Mouse (Mus musculus): ENCODE data around the gene Hivep2. TPM values are rescaled to one million over a fixed set of nuclear protein-coding genes. Genes with fewer than 3 reads are reported as not detected.

The Hivep2 gene
- polyA plus RNA-seq, 1 experiment = 6.3 TPM

DNA sequence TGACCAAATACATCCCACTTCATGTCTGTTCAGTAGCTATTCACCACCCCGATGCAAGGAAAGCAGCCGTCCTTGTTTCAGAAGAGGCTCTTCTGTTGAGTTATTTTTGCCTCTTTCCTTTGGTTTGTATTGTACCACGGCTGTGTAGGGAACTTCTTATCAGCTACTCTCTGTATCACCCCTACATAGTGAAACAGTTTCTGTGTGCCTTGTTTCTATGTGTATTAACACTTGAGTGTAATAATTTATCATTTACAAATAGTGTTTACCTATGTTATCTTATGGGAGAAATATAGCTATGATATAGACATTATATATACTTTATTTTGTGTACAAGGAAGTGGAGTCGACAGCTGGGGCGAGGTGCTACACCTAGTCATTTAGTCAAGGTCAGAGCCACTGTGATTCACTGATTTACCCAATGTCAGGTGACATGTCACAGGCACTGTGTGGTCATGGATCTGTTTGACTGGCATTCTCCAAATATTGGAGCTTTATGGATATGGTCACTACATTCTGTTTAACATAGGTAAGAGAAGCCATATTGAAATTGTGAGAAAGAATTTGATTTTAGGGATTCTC is 104.7 kb downstream of the Hivep2 start:
- TF ChIP-seq CTCF (IDR thresholded peaks at IDR 0.05; ENCODE audit: control insufficient read depth, insufficient read depth, low read length) (no peak), POLR2A (IDR thresholded peaks at IDR 0.05; ENCODE audit: borderline replicate concordance, control insufficient read depth, low read depth, low read length) (no peak)
- no peak overlapping the region for H3K27ac ChIP-seq (ENCODE audit: control insufficient read depth, insufficient read depth, low read depth, low read length, poor library complexity)
- no peak overlapping the region for H3K4me3 ChIP-seq (replicated peaks; ENCODE audit: control insufficient read depth, low read depth, low read length)
- 75% methylated on average over 5 of the region's 5 CpGs for WGBS
- H3K4me1 ChIP-seq (ENCODE audit: control insufficient read depth, insufficient read depth, low read length) = no peaks in the 10 kb centered on the region

DNA sequence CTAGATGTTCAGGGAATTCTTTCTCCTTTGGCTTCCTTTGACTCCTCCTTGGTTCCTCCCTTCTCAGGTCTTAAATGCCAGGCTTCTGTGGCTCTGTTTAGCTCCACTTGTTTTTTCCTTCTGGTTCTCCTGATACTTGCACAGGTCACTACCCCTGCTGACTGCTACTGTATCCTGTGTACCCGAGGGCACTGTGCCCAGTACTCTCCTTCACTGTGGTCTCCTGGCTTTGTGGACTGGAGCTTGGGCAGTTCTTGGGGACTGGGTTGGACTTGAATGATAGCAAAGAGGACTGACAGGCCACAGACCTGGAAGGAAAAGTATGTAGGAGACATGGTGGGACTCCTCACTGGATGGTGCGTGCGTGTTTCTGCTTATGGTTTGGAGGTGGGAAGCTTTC is 106.6 kb downstream of the Hivep2 start:
- no peak overlapping the region for H3K4me3 ChIP-seq (replicated peaks; ENCODE audit: control insufficient read depth, low read depth, low read length)
- TF ChIP-seq POLR2A (IDR thresholded peaks at IDR 0.05; ENCODE audit: borderline replicate concordance, control insufficient read depth, low read depth, low read length) (no peak), CTCF (IDR thresholded peaks at IDR 0.05; ENCODE audit: control insufficient read depth, insufficient read depth, low read length) (no peak)
- WGBS = 74% methylated on average over 3 of the region's 3 CpGs
- H3K27ac ChIP-seq (ENCODE audit: control insufficient read depth, insufficient read depth, low read depth, low read length, poor library complexity) = no peak overlapping the region
- no peaks in the 10 kb centered on the region for H3K4me1 ChIP-seq (ENCODE audit: control insufficient read depth, insufficient read depth, low read length)

DNA sequence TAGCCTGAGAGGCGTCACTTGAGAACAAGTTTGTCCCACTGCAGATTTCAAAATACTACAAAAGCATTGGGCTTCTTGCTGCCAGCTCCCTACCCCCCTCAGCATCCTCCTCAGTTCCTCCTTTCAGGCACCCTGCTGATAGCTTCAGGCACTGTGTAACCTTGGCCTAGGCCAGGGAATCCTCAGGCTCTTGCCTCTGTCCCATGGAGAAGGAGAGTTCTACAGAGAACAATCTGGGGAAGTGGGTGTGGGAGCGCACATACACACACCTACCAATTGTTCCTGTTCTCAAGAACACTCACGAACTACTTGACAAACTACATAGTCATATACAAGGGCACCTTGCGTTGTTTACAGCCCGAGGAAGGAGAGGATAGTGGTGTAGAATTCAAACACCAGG is 109.9 kb downstream of the Hivep2 start:
- no peak overlapping the region for H3K4me3 ChIP-seq (replicated peaks; ENCODE audit: control insufficient read depth, low read depth, low read length)
- no peaks in the 10 kb centered on the region for H3K4me1 ChIP-seq (ENCODE audit: control insufficient read depth, insufficient read depth, low read length)
- no peak overlapping the region for H3K27ac ChIP-seq (ENCODE audit: control insufficient read depth, insufficient read depth, low read depth, low read length, poor library complexity)
- TF ChIP-seq POLR2A (IDR thresholded peaks at IDR 0.05; ENCODE audit: borderline replicate concordance, control insufficient read depth, low read depth, low read length) = no peak
- no peak for TF ChIP-seq CTCF (IDR thresholded peaks at IDR 0.05; ENCODE audit: control insufficient read depth, insufficient read depth, low read length)
- 79% methylated on average over 5 of the region's 5 CpGs for WGBS

DNA sequence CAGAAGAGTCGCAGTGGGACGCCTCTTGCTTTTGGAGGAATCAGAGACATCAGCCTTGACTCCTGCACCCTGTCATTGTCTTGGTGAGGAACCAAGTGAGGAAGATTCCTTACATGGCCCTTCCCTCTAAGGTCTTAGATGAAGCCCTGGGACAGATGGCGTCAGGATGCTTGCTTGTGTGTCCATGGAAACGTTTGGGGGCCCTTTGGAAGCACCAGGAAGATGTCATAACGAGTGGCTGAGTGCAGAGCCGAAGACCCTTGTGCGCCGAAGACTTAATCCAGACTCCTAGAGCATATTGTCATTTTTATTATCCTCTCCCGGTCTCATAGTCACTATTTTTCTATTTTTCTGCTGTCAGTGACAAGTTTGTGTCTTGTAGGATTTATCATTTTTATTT is 111.0 kb downstream of the Hivep2 start:
- Histone ChIP-seq H3K4me1 (ENCODE audit: control insufficient read depth, insufficient read depth, low read length) (no peaks in the 10 kb centered on the region), H3K27ac (ENCODE audit: control insufficient read depth, insufficient read depth, low read depth, low read length, poor library complexity) (no peak overlapping the region), H3K4me3 (replicated peaks; ENCODE audit: control insufficient read depth, low read depth, low read length) (no peak overlapping the region)
- TF ChIP-seq CTCF (IDR thresholded peaks at IDR 0.05; ENCODE audit: control insufficient read depth, insufficient read depth, low read length) (no peak), POLR2A (IDR thresholded peaks at IDR 0.05; ENCODE audit: borderline replicate concordance, control insufficient read depth, low read depth, low read length) (no peak)
- WGBS = 80% methylated on average over 9 of the region's 9 CpGs

DNA sequence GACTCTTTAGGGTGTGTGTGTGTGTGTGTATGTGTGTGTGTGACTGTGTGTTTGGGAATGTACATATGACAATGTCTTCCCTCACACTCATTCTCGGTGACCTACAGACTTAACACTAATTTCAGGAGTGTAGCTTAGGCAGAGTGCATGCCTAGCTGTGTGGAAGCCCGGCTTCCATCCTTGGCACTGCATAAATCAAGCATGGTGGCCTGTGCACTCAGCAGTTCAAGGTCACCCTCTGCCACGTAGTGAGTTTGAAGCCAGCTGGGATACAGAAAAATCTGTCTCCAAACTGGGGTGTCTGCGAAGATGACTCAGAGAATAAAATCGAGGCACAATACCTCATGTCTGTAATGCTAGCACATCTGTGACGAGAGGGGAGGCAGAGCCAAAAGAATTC is 115.0 kb downstream of the Hivep2 start:
- Histone ChIP-seq H3K4me3 (replicated peaks; ENCODE audit: control insufficient read depth, low read depth, low read length) (no peak overlapping the region), H3K4me1 (ENCODE audit: control insufficient read depth, insufficient read depth, low read length) (peaks cover 2% of the 10 kb centered on the region), H3K27ac (ENCODE audit: control insufficient read depth, insufficient read depth, low read depth, low read length, poor library complexity) (no peak overlapping the region)
- TF ChIP-seq POLR2A (IDR thresholded peaks at IDR 0.05; ENCODE audit: borderline replicate concordance, control insufficient read depth, low read depth, low read length) = no peak
- no peak for TF ChIP-seq CTCF (IDR thresholded peaks at IDR 0.05; ENCODE audit: control insufficient read depth, insufficient read depth, low read length)
- WGBS = 84% methylated on average over 6 of the region's 6 CpGs

DNA sequence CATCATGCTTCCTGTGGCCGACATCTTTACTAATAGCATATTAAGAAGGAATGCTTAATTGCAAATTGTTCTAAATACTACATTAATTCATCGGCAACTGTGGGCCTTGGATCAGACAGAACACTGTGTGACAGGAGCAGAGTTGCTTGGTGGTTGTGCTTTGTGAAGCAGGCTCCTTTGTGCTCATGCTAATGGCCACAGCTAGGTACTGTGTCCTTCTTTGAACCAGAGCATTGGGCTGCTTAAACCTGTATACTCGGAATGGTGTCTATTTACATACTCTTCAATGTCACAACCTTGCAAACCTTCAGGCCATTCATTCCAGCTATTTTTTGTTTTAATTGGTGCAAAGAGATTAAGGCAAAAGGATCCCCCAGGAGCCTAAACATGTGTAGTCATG is 115.9 kb downstream of the Hivep2 start:
- H3K4me3 ChIP-seq (replicated peaks; ENCODE audit: control insufficient read depth, low read depth, low read length) = no peak overlapping the region
- WGBS = 82% methylated on average over 3 of the region's 3 CpGs
- H3K4me1 ChIP-seq (ENCODE audit: control insufficient read depth, insufficient read depth, low read length) = peaks cover 2% of the 10 kb centered on the region
- TF ChIP-seq POLR2A (IDR thresholded peaks at IDR 0.05; ENCODE audit: borderline replicate concordance, control insufficient read depth, low read depth, low read length) = no peak
- TF ChIP-seq CTCF (IDR thresholded peaks at IDR 0.05; ENCODE audit: control insufficient read depth, insufficient read depth, low read length) = no peak
- H3K27ac ChIP-seq (ENCODE audit: control insufficient read depth, insufficient read depth, low read depth, low read length, poor library complexity) = no peak overlapping the region

DNA sequence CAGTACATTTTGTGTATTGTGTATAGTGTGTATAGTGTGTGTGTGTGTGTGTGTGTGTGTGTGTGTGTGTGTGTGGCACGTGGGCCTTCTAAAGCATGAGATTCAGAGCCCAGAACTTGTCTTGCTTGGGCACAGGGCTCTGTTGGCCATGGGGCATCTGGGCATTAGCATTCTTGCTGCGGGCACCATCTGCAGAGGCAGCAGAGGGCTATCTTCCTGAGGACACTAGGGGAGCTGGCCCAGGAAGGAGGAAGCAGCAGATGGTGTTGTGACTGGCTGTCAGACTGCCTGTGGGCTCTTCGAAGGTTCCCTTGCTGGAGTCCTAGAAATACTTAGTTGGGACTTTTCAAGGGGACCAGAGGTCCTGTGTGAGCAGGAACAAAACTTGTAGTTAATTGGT is 116.4 kb downstream of the Hivep2 start:
- Histone ChIP-seq H3K4me3 (replicated peaks; ENCODE audit: control insufficient read depth, low read depth, low read length) (no peak overlapping the region), H3K27ac (ENCODE audit: control insufficient read depth, insufficient read depth, low read depth, low read length, poor library complexity) (no peak overlapping the region), H3K4me1 (ENCODE audit: control insufficient read depth, insufficient read depth, low read length) (peaks cover 2% of the 10 kb centered on the region)
- TF ChIP-seq POLR2A (IDR thresholded peaks at IDR 0.05; ENCODE audit: borderline replicate concordance, control insufficient read depth, low read depth, low read length) = no peak
- no peak for TF ChIP-seq CTCF (IDR thresholded peaks at IDR 0.05; ENCODE audit: control insufficient read depth, insufficient read depth, low read length)
- 68% methylated on average over 3 of the region's 3 CpGs for WGBS

DNA sequence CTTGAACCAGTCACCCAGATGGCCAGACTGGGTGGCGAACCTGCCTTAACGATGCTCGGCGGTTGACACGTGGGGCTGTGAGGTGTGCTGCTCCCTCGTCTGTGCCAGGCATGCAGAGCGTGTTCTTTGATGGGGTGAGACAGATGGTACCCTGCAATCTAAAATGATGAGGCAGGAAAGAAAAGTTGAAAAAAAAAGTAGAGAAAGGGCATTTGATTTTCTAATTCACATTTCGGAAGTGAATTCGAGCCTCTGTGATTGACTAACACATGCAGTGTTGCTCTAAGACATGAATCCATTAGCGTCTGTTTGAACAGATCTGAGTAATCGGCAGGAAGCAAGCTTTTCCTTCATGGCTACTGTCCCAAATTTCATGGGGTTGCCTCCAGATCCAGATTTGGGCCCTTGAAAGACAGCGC is 119.4 kb downstream of the Hivep2 start:
- no peak overlapping the region for H3K4me3 ChIP-seq (replicated peaks; ENCODE audit: control insufficient read depth, low read depth, low read length)
- H3K27ac ChIP-seq (ENCODE audit: control insufficient read depth, insufficient read depth, low read depth, low read length, poor library complexity) = 0 out of 2 replicates have a peak overlapping the region, but pooled peaks have one; percentile 26
- H3K4me1 ChIP-seq (ENCODE audit: control insufficient read depth, insufficient read depth, low read length) = peaks cover 2% of the 10 kb centered on the region
- TF ChIP-seq CTCF (IDR thresholded peaks at IDR 0.05; ENCODE audit: control insufficient read depth, insufficient read depth, low read length) (no peak), POLR2A (IDR thresholded peaks at IDR 0.05; ENCODE audit: borderline replicate concordance, control insufficient read depth, low read depth, low read length) (no peak)
- WGBS = 67% methylated on average over 12 of the region's 12 CpGs
